ENCODE assay signal across 22 mouse cellular contexts in genomic region chr7:46353216-46353615, GRCm38 (mm10). TPM values are rescaled to one million over a fixed set of nuclear protein-coding genes. Genes with fewer than 3 reads are reported as not detected.
DNase-seq lines count a peak whose midpoint lies in the region; ATAC-seq and TF ChIP-seq lines count a peak whose summit lies in the region.
"Had no signal": no experiment of that assay in that cellular context is flagged by ENCODE, and none has a peak within 500 bp of the region (broad histone marks: within the 10 kb centered on the region; RNA-seq: fewer than 3 reads in every experiment).

No protein-coding gene starts in this region.

- H3K4me1 ChIP-seq in embryonic facial prominence, embryonic 10.5 days: peaks cover 11% of the 10 kb centered on the region
- H3K4me1 ChIP-seq in hindbrain, embryonic 14.5 days (replicated peaks; ENCODE audit: control insufficient read depth, insufficient read depth, low read length): no peaks in the 10 kb centered on the region
- H3K4me1 ChIP-seq: liver, embryonic 12.5 days had no signal

- H3K4me3 ChIP-seq in embryonic facial prominence, embryonic 10.5 days: no peak overlapping the region
- H3K4me3 ChIP-seq in myocyte: no peak overlapping the region
- H3K4me3 ChIP-seq in hindbrain, embryonic 14.5 days (replicated peaks; ENCODE audit: low read length): no peak overlapping the region
- H3K4me3 ChIP-seq: forebrain, embryonic 10.5 days; liver, embryonic 12.5 days had no signal

- WGBS in embryonic facial prominence, embryonic 10.5 days: 46% methylated on average over 8 of the region's 8 CpGs
- WGBS in hindbrain, embryonic 14.5 days: 79% methylated on average over 8 of the region's 8 CpGs

- H3K79me2 ChIP-seq in myocyte (ENCODE audit: control insufficient read depth, insufficient read depth): no peaks in the 10 kb centered on the region

- H3K27ac ChIP-seq in embryonic facial prominence, embryonic 10.5 days (replicated peaks): no peak overlapping the region
- H3K27ac ChIP-seq in hindbrain, embryonic 14.5 days: no peak overlapping the region
- H3K27ac ChIP-seq: forebrain, embryonic 10.5 days; liver, embryonic 12.5 days had no signal

- peak; percentile 26 for DNase-seq in embryo, embryonic 10.5 days (ENCODE audit: low spot score)
- DNase-seq in embryo, embryonic 10 days (ENCODE audit: low spot score): no peak
- DNase-seq in embryonic facial prominence, embryonic 10.5 days (ENCODE audit: low spot score): peak; percentile 20
- DNase-seq in gastrocnemius, adult 8-10 months (ENCODE audit: low spot score in 2 of 2): peak; percentile 61 to 79
- DNase-seq in hindbrain, embryonic 14.5 days (ENCODE audit: low spot score): no peak
- no peak for DNase-seq in right cerebral cortex, postnatal 4 days
- DNase-seq in adrenal gland, adult (ENCODE audit: inconsistent age in 2 of 2, low spot score in 1 of 2): no peak
- DNase-seq: adrenal gland, adult 2 months; cerebellum, adult 9-11 months; lung, embryonic 14.5 days; lung, postnatal 4 days; right cerebral cortex, adult 18-20 months; spleen, adult 18-20 months; thymus, postnatal 25 days had no signal

- TF ChIP-seq POLR2A in myocyte (IDR thresholded peaks at IDR 0.05; ENCODE audit: insufficient read length, low read depth): no peak

- no peak for ATAC-seq in hindbrain, embryonic 14.5 days (ENCODE audit: low FRiP score)
- ATAC-seq: liver, embryonic 12.5 days had no signal

- H3K9me3 ChIP-seq in embryonic facial prominence, embryonic 10.5 days: no peaks in the 10 kb centered on the region
- H3K9me3 ChIP-seq in hindbrain, embryonic 14.5 days (ENCODE audit: control insufficient read depth, low read length): no peaks in the 10 kb centered on the region
- H3K9me3 ChIP-seq: forebrain, embryonic 10.5 days; liver, embryonic 12.5 days had no signal

- no peak overlapping the region for H3ac ChIP-seq in myocyte (ENCODE audit: control insufficient read depth, insufficient read length)

- peaks cover 33% of the 10 kb centered on the region for H3K27me3 ChIP-seq in embryonic facial prominence, embryonic 10.5 days (replicated peaks; ENCODE audit: low read depth, poor library complexity, severe bottlenecking)
- H3K27me3 ChIP-seq in myocyte (ENCODE audit: control insufficient read depth, insufficient read depth, insufficient read length): no peaks in the 10 kb centered on the region
- H3K27me3 ChIP-seq in hindbrain, embryonic 14.5 days (ENCODE audit: control insufficient read depth, insufficient read depth, low read length): peaks cover 20% of the 10 kb centered on the region

- no peaks in the 10 kb centered on the region for H3K36me3 ChIP-seq in embryonic facial prominence, embryonic 10.5 days (replicated peaks)
- no peaks in the 10 kb centered on the region for H3K36me3 ChIP-seq in myocyte (ENCODE audit: control insufficient read depth, insufficient read depth)
- H3K36me3 ChIP-seq in hindbrain, embryonic 14.5 days (replicated peaks; ENCODE audit: control insufficient read depth, insufficient read depth): no peaks in the 10 kb centered on the region
- H3K36me3 ChIP-seq: forebrain, embryonic 10.5 days; liver, embryonic 12.5 days had no signal

- no peak overlapping the region for H3K9ac ChIP-seq in hindbrain, embryonic 14.5 days
- H3K9ac ChIP-seq: liver, embryonic 12.5 days; lung, embryonic 14.5 days had no signal

- peak overlapping the region; percentile 68 for H3K4me2 ChIP-seq in myocyte (ENCODE audit: low read depth)
- H3K4me2 ChIP-seq in hindbrain, embryonic 14.5 days (replicated peaks): no peak overlapping the region
- H3K4me2 ChIP-seq: liver, embryonic 12.5 days; lung, embryonic 14.5 days; midbrain, embryonic 11.5 days had no signal

TF ChIP-seq in myocyte, 11 proteins besides CTCF, POLR2A, EP300 and RAD21:
- TF ChIP-seq USF1 (IDR thresholded peaks at IDR 0.05; ENCODE audit: low read depth) (peak; percentile 36), MYOD1 (IDR thresholded peaks at IDR 0.05; ENCODE audit: control insufficient read depth in 1 of 3, insufficient read length in 2 of 3, low read depth in 2 of 3) (peak; percentile 68 to 95 (median 92)), MYOG (IDR thresholded peaks at IDR 0.05; ENCODE audit: control insufficient read depth in 1 of 3, insufficient read depth in 1 of 3, insufficient read length in 2 of 3, low read depth in 2 of 3) (peak; percentile 91 to 98 (median 96)), TCF12 (IDR thresholded peaks at IDR 0.05; ENCODE audit: insufficient read depth, poor library complexity, severe bottlenecking) (peak; percentile 97), SRF (IDR thresholded peaks at IDR 0.05; ENCODE audit: control insufficient read depth, insufficient read length, low read depth) (no peak), TCF3 (IDR thresholded peaks at IDR 0.05; ENCODE audit: insufficient read length, low read depth) (peak; percentile 62)

RNA-seq across cellular contexts. Expression of gene Myod1, which starts 23.1 kb away (rescaled TPM):
- polyA plus RNA-seq in embryonic facial prominence, embryonic 10.5 days (2016; fragmentation: Nextera tagmentation; extraction: Ambion mirVana): 0.62 and 2.0 TPM in 2 replicates
- total RNA-seq in gastrocnemius, adult 8-10 months (2022): 10 to 100 TPM; 11.1 to 14.3 (median 11.9) TPM
- polyA plus RNA-seq in myocyte (2012; fragmentation: generic; extraction: Trizol): 396 TPM
- 0.10 and 0.11 TPM in 2 replicates for polyA plus RNA-seq in hindbrain, embryonic 14.5 days (2014; fragmentation: Nextera tagmentation; extraction: Ambion mirVana)
- total RNA-seq: adrenal gland, adult 2 months; MEL had no signal
- polyA plus RNA-seq: adrenal gland, adult 2 months; forebrain, embryonic 10.5 days; heart, postnatal 0 days; intestine, embryonic 14.5 days; midbrain, embryonic 11.5 days had no signal

RNA-seq across cellular contexts. Expression of gene Kcnc1, which starts 43.1 kb away (rescaled TPM):
- 0.58 and 0.69 TPM in 2 replicates for polyA plus RNA-seq in embryonic facial prominence, embryonic 10.5 days (2016; fragmentation: Nextera tagmentation; extraction: Ambion mirVana)
- total RNA-seq in gastrocnemius, adult 8-10 months (2022): 10 to 100 TPM; 37.5 to 53.5 (median 49.3) TPM
- 0.07 TPM for polyA plus RNA-seq in myocyte (2012; fragmentation: generic; extraction: Trizol)
- polyA plus RNA-seq in hindbrain, embryonic 14.5 days (2014; fragmentation: Nextera tagmentation; extraction: Ambion mirVana): 16.6 and 20.8 TPM in 2 replicates
- total RNA-seq: MEL had no signal
- polyA plus RNA-seq: heart, postnatal 0 days; kidney, embryonic 16.5 days had no signal

Comparison
In these comparisons a context has a peak if more than half of its experiments do, and no peak if none do; other contexts are left out.
1. DNase-seq: peak in embryo, embryonic 10.5 days (single experiment), embryonic facial prominence, embryonic 10.5 days (single experiment) and gastrocnemius, adult 8-10 months (2 of 2); none in embryo, embryonic 10 days (single experiment), hindbrain, embryonic 14.5 days (single experiment), right cerebral cortex, postnatal 4 days (single experiment) and adrenal gland, adult (0 of 2).
2. RNA of gene Myod1, which starts 23.1 kb away (polyA plus RNA-seq): 396 TPM in myocyte (single experiment); 0.62 to 2.0 TPM in embryonic facial prominence, embryonic 10.5 days and 0.10 to 0.11 TPM in hindbrain, embryonic 14.5 days; every median in the first group is over 100 times any median in the second.
3. RNA of gene Kcnc1, which starts 43.1 kb away (polyA plus RNA-seq): 16.6 to 20.8 TPM in hindbrain, embryonic 14.5 days; 0.58 to 0.69 TPM in embryonic facial prominence, embryonic 10.5 days and 0.07 TPM in myocyte (single experiment); every median in the first group is over 10 times any median in the second.